Mouse (Mus musculus): Measurements from ENCODE around the gene 2900011O08Rik. TPM values are rescaled to one million over a fixed set of nuclear protein-coding genes. Genes with fewer than 3 reads are reported as not detected.

2900011O08Rik gene
- polyA plus RNA-seq (2015; fragmentation: Nextera tagmentation; extraction: Ambion mirVana) = 0.84 and 1.1 TPM in 2 replicates

- peak; percentile 52 for ATAC-seq (replicated peaks; ENCODE audit: low FRiP score, low read depth)
- Histone ChIP-seq H3K27ac (no peak within 1 kb of the TSS), H3K27me3 (ENCODE audit: insufficient read depth, low read length) (no peaks in the 10 kb centered on the region), H3K4me2 (ENCODE audit: low read length) (peak within 1 kb of the TSS; percentile 81), H3K9ac (ENCODE audit: low read depth, low read length) (0 out of 2 replicates have a peak within 1 kb of the TSS, but pooled peaks have one; percentile 27), H3K36me3 (ENCODE audit: insufficient read depth, low read length) (no peaks in the 10 kb centered on the region), H3K4me3 (replicated peaks; ENCODE audit: low read depth, low read length) (peak within 1 kb of the TSS; percentile 38), H3K4me1 (replicated peaks; ENCODE audit: insufficient read depth, low read length) (no peaks in the 10 kb centered on the region), H3K9me3 (replicated peaks; ENCODE audit: low read length) (no peaks in the 10 kb centered on the region)
- TF ChIP-seq CTCF (IDR thresholded peaks at IDR 0.05; ENCODE audit: low read depth) = no peak
- under 1% methylated on average over 31 of the region's 31 CpGs for WGBS
- peak; percentile 62 for DNase-seq (ENCODE audit: low spot score)
These were observed at the start of gene 2900011O08Rik, which contains the start of gene Ifitm7 for GRCm38 (mm10) chr16:13986574-13987478. Gene 2900011O08Rik, plus strand, starts transcription at chr16:13986604. Gene Ifitm7, minus strand, starts transcription at chr16:13986888.

- DNase-seq (ENCODE audit: low spot score) (peak; percentile 75), ATAC-seq (replicated peaks; ENCODE audit: low FRiP score, low read depth) (peak; percentile 98)
- H3K9me3 ChIP-seq (replicated peaks; ENCODE audit: low read length) = no peaks in the 10 kb centered on the region
- no peaks in the 10 kb centered on the region for H3K27me3 ChIP-seq (ENCODE audit: insufficient read depth, low read length)
- TF ChIP-seq CTCF (IDR thresholded peaks at IDR 0.05; ENCODE audit: low read depth) = no peak
- H3K4me3 ChIP-seq (replicated peaks; ENCODE audit: low read depth, low read length) = peak overlapping the region; percentile 57
- H3K4me2 ChIP-seq (ENCODE audit: low read length) = peak overlapping the region; percentile 98
- 5% methylated on average over 28 of the region's 28 CpGs for WGBS
- H3K9ac ChIP-seq (ENCODE audit: low read depth, low read length) = peak overlapping the region; percentile 63
- no peaks in the 10 kb centered on the region for H3K36me3 ChIP-seq (ENCODE audit: insufficient read depth, low read length)
- no peaks in the 10 kb centered on the region for H3K4me1 ChIP-seq (replicated peaks; ENCODE audit: insufficient read depth, low read length)
- H3K27ac ChIP-seq = peak overlapping the region; percentile 54; the same call in 1 of the 2 replicates
These were observed 46.1 kb upstream of the 2900011O08Rik start for GRCm38 (mm10) chr16:13940139-13940846.

GRCm38 (mm10) chr16:13940847-13941395, 45.5 kb upstream of the 2900011O08Rik start:
- peak; percentile 87 for ATAC-seq (replicated peaks; ENCODE audit: low FRiP score, low read depth)
- Histone ChIP-seq H3K27me3 (ENCODE audit: insufficient read depth, low read length) (no peaks in the 10 kb centered on the region), H3K36me3 (ENCODE audit: insufficient read depth, low read length) (no peaks in the 10 kb centered on the region), H3K4me2 (ENCODE audit: low read length) (peak overlapping the region; percentile 98), H3K4me3 (replicated peaks; ENCODE audit: low read depth, low read length) (peak overlapping the region; percentile 57), H3K4me1 (replicated peaks; ENCODE audit: insufficient read depth, low read length) (no peaks in the 10 kb centered on the region), H3K9me3 (replicated peaks; ENCODE audit: low read length) (no peaks in the 10 kb centered on the region), H3K9ac (ENCODE audit: low read depth, low read length) (peak overlapping the region; percentile 63), H3K27ac (peak overlapping the region; percentile 54; the same call in 1 of the 2 replicates)
- no peak for TF ChIP-seq CTCF (IDR thresholded peaks at IDR 0.05; ENCODE audit: low read depth)
- under 1% methylated on average over 34 of the region's 34 CpGs for WGBS
- DNase-seq (ENCODE audit: low spot score) = no peak

- ATAC-seq (replicated peaks; ENCODE audit: low FRiP score, low read depth) = no peak
These were observed 42.2 kb upstream of the 2900011O08Rik start for GRCm38 (mm10) chr16:13944178-13944577.

GRCm38 (mm10) chr16:13944752-13945151, 41.7 kb upstream of the 2900011O08Rik start:
- WGBS = 85% methylated on average over 5 of the region's 5 CpGs
- Histone ChIP-seq H3K36me3 (ENCODE audit: insufficient read depth, low read length) (no peaks in the 10 kb centered on the region), H3K4me3 (replicated peaks; ENCODE audit: low read depth, low read length) (no peak overlapping the region), H3K4me1 (replicated peaks; ENCODE audit: insufficient read depth, low read length) (no peaks in the 10 kb centered on the region), H3K9me3 (replicated peaks; ENCODE audit: low read length) (no peaks in the 10 kb centered on the region), H3K27me3 (ENCODE audit: insufficient read depth, low read length) (no peaks in the 10 kb centered on the region), H3K9ac (ENCODE audit: low read depth, low read length) (no peak overlapping the region), H3K27ac (no peak overlapping the region), H3K4me2 (ENCODE audit: low read length) (no peak overlapping the region)
- no peak for DNase-seq (ENCODE audit: low spot score)
- no peak for TF ChIP-seq CTCF (IDR thresholded peaks at IDR 0.05; ENCODE audit: low read depth)
- ATAC-seq (replicated peaks; ENCODE audit: low FRiP score, low read depth) = no peak

More at GRCm38 (mm10) chr16:13944178-13944577, 42.2 kb upstream of the 2900011O08Rik start:
- no peak for DNase-seq (ENCODE audit: low spot score)
- H3K4me2 ChIP-seq (ENCODE audit: low read length) = no peak overlapping the region
- no peak overlapping the region for H3K27ac ChIP-seq
- no peak for TF ChIP-seq CTCF (IDR thresholded peaks at IDR 0.05; ENCODE audit: low read depth)
- H3K27me3 ChIP-seq (ENCODE audit: insufficient read depth, low read length) = no peaks in the 10 kb centered on the region
- no peaks in the 10 kb centered on the region for H3K4me1 ChIP-seq (replicated peaks; ENCODE audit: insufficient read depth, low read length)
- WGBS = 28% methylated on average over 4 of the region's 4 CpGs
- no peaks in the 10 kb centered on the region for H3K36me3 ChIP-seq (ENCODE audit: insufficient read depth, low read length)
- H3K4me3 ChIP-seq (replicated peaks; ENCODE audit: low read depth, low read length) = no peak overlapping the region
- no peak overlapping the region for H3K9ac ChIP-seq (ENCODE audit: low read depth, low read length)
- no peaks in the 10 kb centered on the region for H3K9me3 ChIP-seq (replicated peaks; ENCODE audit: low read length)

- no peak overlapping the region for H3K9ac ChIP-seq (ENCODE audit: low read depth, low read length)
- TF ChIP-seq CTCF (IDR thresholded peaks at IDR 0.05; ENCODE audit: low read depth) = no peak
- no peak overlapping the region for H3K27ac ChIP-seq
- H3K4me1 ChIP-seq (replicated peaks; ENCODE audit: insufficient read depth, low read length) = no peaks in the 10 kb centered on the region
- H3K4me3 ChIP-seq (replicated peaks; ENCODE audit: low read depth, low read length) = no peak overlapping the region
- no peaks in the 10 kb centered on the region for H3K36me3 ChIP-seq (ENCODE audit: insufficient read depth, low read length)
- H3K27me3 ChIP-seq (ENCODE audit: insufficient read depth, low read length) = no peaks in the 10 kb centered on the region
- ATAC-seq (replicated peaks; ENCODE audit: low FRiP score, low read depth) = no peak
- H3K9me3 ChIP-seq (replicated peaks; ENCODE audit: low read length) = no peaks in the 10 kb centered on the region
- 73% methylated on average over 4 of the region's 4 CpGs for WGBS
- DNase-seq (ENCODE audit: low spot score) = no peak
- no peak overlapping the region for H3K4me2 ChIP-seq (ENCODE audit: low read length)
These were observed 41.3 kb upstream of the 2900011O08Rik start for GRCm38 (mm10) chr16:13945153-13945552.

Measured in kidney, postnatal 0 days (tissue).